Mouse (Mus musculus): ENCODE results near the gene Elob.

DNA sequence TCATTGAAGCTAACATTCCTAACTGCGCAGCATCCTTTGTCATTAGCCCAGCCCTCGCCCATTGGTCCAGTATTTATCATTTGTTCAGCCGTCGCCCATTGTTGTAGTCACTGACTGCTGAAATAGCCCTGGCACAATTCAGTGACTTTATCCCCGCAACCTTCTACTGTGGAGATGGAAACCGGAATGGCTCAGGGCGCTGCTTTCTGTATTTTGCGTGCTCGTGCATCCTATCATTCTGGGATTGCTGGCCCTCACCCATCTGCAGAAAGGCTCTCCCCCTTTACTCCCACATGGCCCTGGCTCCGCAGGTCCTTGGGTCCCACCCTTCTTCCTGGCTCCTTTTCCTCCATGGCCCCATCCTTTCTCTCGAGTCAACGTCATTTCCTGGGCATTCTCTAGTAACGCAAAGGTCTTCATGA, 42.4 kb downstream of the Elob start:
- TF ChIP-seq POLR2A (IDR thresholded peaks at IDR 0.05; ENCODE audit: borderline replicate concordance, extremely low read depth, insufficient read depth, insufficient read length, poor library complexity, severe bottlenecking), result 0 out of 2 replicates have a peak, but pooled peaks have one; percentile 5
- TF ChIP-seq CTCF (IDR thresholded peaks at IDR 0.05; ENCODE audit: borderline replicate concordance, extremely low read depth, insufficient read depth, insufficient read length), result no peak
